7 mouse cellular contexts compared by ENCODE assay signal in the genomic region with DNA sequence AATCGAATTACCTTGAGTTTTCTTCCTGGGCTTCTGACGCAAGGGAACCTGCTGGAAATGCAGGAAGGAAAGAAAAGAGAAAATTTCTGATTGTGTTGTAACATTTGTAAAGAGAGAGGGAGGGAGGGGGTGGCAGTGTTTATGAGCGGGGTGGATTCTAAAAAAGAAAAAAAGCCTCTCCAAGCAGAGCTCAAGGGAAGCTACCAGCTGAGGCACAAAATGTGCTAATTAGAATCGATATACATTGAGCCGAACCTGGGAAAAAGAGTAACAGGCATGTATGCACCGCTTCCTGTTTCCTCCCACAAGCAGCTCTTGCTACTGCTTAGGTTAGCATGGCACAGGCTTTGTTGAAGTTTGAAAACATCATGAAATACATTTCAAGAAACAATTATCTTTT.
DNase-seq lines count a peak whose midpoint lies in the region; ATAC-seq and TF ChIP-seq lines count a peak whose summit lies in the region.

No protein-coding gene starts in this region.

- H3K27ac ChIP-seq in left cerebral cortex, adult 2 months = peak overlapping the region; percentile 80
- peak overlapping the region; percentile 48; the same call in 1 of the 2 replicates for H3K27ac ChIP-seq in embryonic facial prominence, embryonic 10.5 days (replicated peaks)
- no peak overlapping the region for H3K27ac ChIP-seq in hindbrain, embryonic 11.5 days (ENCODE audit: low read depth, low read length)
- H3K27ac ChIP-seq in midbrain, embryonic 14.5 days (replicated peaks; ENCODE audit: low read depth, low read length) = peak overlapping the region; percentile 45; the same call in 1 of the 2 replicates

- intact Hi-C loops in left cerebral cortex, adult 2 months (cut with DNase I) = no loop called here
- intact Hi-C loops in left cerebral cortex, postnatal 4 days (cut with DNase I) = no loop called here

- H3K4me1 ChIP-seq in embryonic facial prominence, embryonic 10.5 days = peaks cover 5% of the 10 kb centered on the region
- H3K4me1 ChIP-seq in hindbrain, embryonic 11.5 days (replicated peaks; ENCODE audit: control insufficient read depth, insufficient read depth, low read length) = no peaks in the 10 kb centered on the region
- H3K4me1 ChIP-seq in midbrain, embryonic 14.5 days (ENCODE audit: control insufficient read depth, insufficient read depth, low read length) = no peaks in the 10 kb centered on the region

- H3K27me3 ChIP-seq in embryonic facial prominence, embryonic 10.5 days (replicated peaks; ENCODE audit: low read depth, poor library complexity, severe bottlenecking) = no peaks in the 10 kb centered on the region
- H3K27me3 ChIP-seq in hindbrain, embryonic 11.5 days (ENCODE audit: control insufficient read depth, insufficient read depth, low read length) = no peaks in the 10 kb centered on the region
- no peaks in the 10 kb centered on the region for H3K27me3 ChIP-seq in midbrain, embryonic 14.5 days (ENCODE audit: control insufficient read depth, insufficient read depth, low read length)

- no peak for DNase-seq in left cerebral cortex, adult 2 months (ENCODE audit: extremely low spot score in 1 of 2, low spot score in 2 of 2)
- no peak for DNase-seq in left cerebral cortex, postnatal 4 days
- DNase-seq in embryonic facial prominence, embryonic 10.5 days (ENCODE audit: low spot score) = no peak
- DNase-seq in hindbrain, embryonic 11.5 days (ENCODE audit: low spot score) = no peak
- DNase-seq in midbrain, embryonic 14.5 days = peak; percentile 46
- DNase-seq in urinary bladder, adult 18-20 months (ENCODE audit: low spot score in 2 of 2) = no peak
- no peak for DNase-seq in testis, postnatal 10 days (ENCODE audit: low spot score)

- H3K9ac ChIP-seq in hindbrain, embryonic 11.5 days (ENCODE audit: low read depth, low read length) = no peak overlapping the region
- peak overlapping the region; percentile 42 for H3K9ac ChIP-seq in midbrain, embryonic 14.5 days (replicated peaks; ENCODE audit: low read length)

- H3K4me2 ChIP-seq in hindbrain, embryonic 11.5 days (replicated peaks; ENCODE audit: low read depth, low read length) = 0 out of 2 replicates have a peak overlapping the region, but pooled peaks have one; percentile 5
- H3K4me2 ChIP-seq in midbrain, embryonic 14.5 days (ENCODE audit: low read length) = peak overlapping the region; percentile 51

- ATAC-seq in hindbrain, embryonic 11.5 days (ENCODE audit: low FRiP score) = no peak
- ATAC-seq in midbrain, embryonic 14.5 days (ENCODE audit: low FRiP score, low TSS enrichment) = peak; percentile 28; the same call in 1 of the 2 replicates

- 28% methylated on average over 6 of the region's 6 CpGs for WGBS in embryonic facial prominence, embryonic 10.5 days
- WGBS in hindbrain, embryonic 11.5 days = 36% methylated on average over 6 of the region's 6 CpGs
- 20% methylated on average over 6 of the region's 6 CpGs for WGBS in midbrain, embryonic 14.5 days

- H3K36me3 ChIP-seq in embryonic facial prominence, embryonic 10.5 days (replicated peaks) = no peaks in the 10 kb centered on the region
- H3K36me3 ChIP-seq in hindbrain, embryonic 11.5 days (ENCODE audit: control insufficient read depth, insufficient read depth, low read length) = no peaks in the 10 kb centered on the region
- H3K36me3 ChIP-seq in midbrain, embryonic 14.5 days (ENCODE audit: control insufficient read depth, insufficient read depth, low read length) = no peaks in the 10 kb centered on the region

- no peaks in the 10 kb centered on the region for H3K9me3 ChIP-seq in embryonic facial prominence, embryonic 10.5 days
- no peaks in the 10 kb centered on the region for H3K9me3 ChIP-seq in hindbrain, embryonic 11.5 days (ENCODE audit: control insufficient read depth, low read length)
- H3K9me3 ChIP-seq in midbrain, embryonic 14.5 days (ENCODE audit: control insufficient read depth, low read length) = no peaks in the 10 kb centered on the region

- peak overlapping the region; percentile 51 for H3K4me3 ChIP-seq in left cerebral cortex, adult 2 months
- peak overlapping the region; percentile 37 for H3K4me3 ChIP-seq in embryonic facial prominence, embryonic 10.5 days
- H3K4me3 ChIP-seq in hindbrain, embryonic 11.5 days (ENCODE audit: low read depth, low read length) = no peak overlapping the region
- peak overlapping the region; percentile 31 for H3K4me3 ChIP-seq in midbrain, embryonic 14.5 days (replicated peaks; ENCODE audit: low read depth, low read length)

- TF ChIP-seq CTCF in left cerebral cortex, adult 2 months (IDR thresholded peaks at IDR 0.05) = no peak
